Comparison of ENCODE assay signal across 16 mouse cellular contexts in genomic region chr7:19494751-19495474, GRCm38 (mm10). TPM values are rescaled to one million over a fixed set of nuclear protein-coding genes. Genes with fewer than 3 reads are reported as not detected.
DNase-seq lines count a peak whose midpoint lies in the region; ATAC-seq and TF ChIP-seq lines count a peak whose summit lies in the region.
"Had no signal": no experiment of that assay in that cellular context is flagged by ENCODE, and none has a peak within 500 bp of the region (broad histone marks: within the 10 kb centered on the region; RNA-seq: fewer than 3 reads in every experiment).

No protein-coding gene starts in this region.

- no peak for DNase-seq in gastrocnemius, adult 2 months
- no peak for DNase-seq in gastrocnemius, postnatal 36 days
- no peak for DNase-seq in limb, embryonic 10.5 days (ENCODE audit: low spot score)
- DNase-seq in MEL (ENCODE audit: low read depth, low spot score), result peak; percentile 45
- no peak for DNase-seq in left cerebral cortex, postnatal 10 days (ENCODE audit: extremely low spot score in 1 of 2, low spot score in 2 of 2)
- DNase-seq in forebrain, embryonic 10.5 days (ENCODE audit: extremely low spot score, low spot score), result no peak
- DNase-seq: cerebellum, adult 9-10 months; lung, adult 2 months had no signal

- no peak for TF ChIP-seq CTCF in gastrocnemius, adult 2 months (IDR thresholded peaks at IDR 0.05)
- no peak for TF ChIP-seq CTCF in MEL (IDR thresholded peaks at IDR 0.05 in 2 of 3, conservative IDR thresholded peaks at IDR 0.05 in 1 of 3; ENCODE audit: control insufficient read depth in 1 of 3, insufficient read depth in 1 of 3, low read depth in 2 of 3, low read length in 3 of 3, poor library complexity in 1 of 3, severe bottlenecking in 1 of 3)

- TF ChIP-seq RAD21 in MEL (IDR thresholded peaks at IDR 0.05; ENCODE audit: low read depth, low read length), result no peak

- peaks cover 31% of the 10 kb centered on the region for H3K27me3 ChIP-seq in limb, embryonic 13.5 days
- H3K27me3 ChIP-seq in limb, embryonic 10.5 days (ENCODE audit: low read depth, poor library complexity, severe bottlenecking), result peaks cover 34% of the 10 kb centered on the region
- no peaks in the 10 kb centered on the region for H3K27me3 ChIP-seq in MEL (ENCODE audit: control insufficient read depth in 1 of 2, insufficient read depth in 2 of 2, low read length in 2 of 2)
- peaks cover 24% of the 10 kb centered on the region for H3K27me3 ChIP-seq in limb, embryonic 15.5 days
- H3K27me3 ChIP-seq in forebrain, embryonic 10.5 days (ENCODE audit: poor library complexity, severe bottlenecking), result peaks cover 39% of the 10 kb centered on the region

- no peak for ATAC-seq in limb, embryonic 13.5 days (ENCODE audit: low FRiP score, low read depth)
- no peak for ATAC-seq in limb, embryonic 15.5 days (ENCODE audit: insufficient number of reproducible peaks, low FRiP score, low TSS enrichment, low read depth)
- ATAC-seq: intestine, embryonic 15.5 days had no signal

- intact Hi-C loops in gastrocnemius, adult 2 months (cut with DNase I), result no loop called here
- intact Hi-C loops in gastrocnemius, postnatal 36 days (cut with DNase I), result no loop called here
- intact Hi-C loops in left cerebral cortex, postnatal 10 days (cut with DNase I), result no loop called here

- peaks cover 16% of the 10 kb centered on the region for H3K4me1 ChIP-seq in limb, embryonic 13.5 days
- peaks cover 28% of the 10 kb centered on the region for H3K4me1 ChIP-seq in limb, embryonic 10.5 days
- peaks cover 0 to 13% of the 10 kb centered on the region in 2 experiments; a peak in 3 of 4 replicates for H3K4me1 ChIP-seq in MEL (ENCODE audit: control insufficient read depth in 1 of 2, insufficient read depth in 2 of 2, low read length in 2 of 2)
- peaks cover 23% of the 10 kb centered on the region for H3K4me1 ChIP-seq in limb, embryonic 15.5 days
- peaks cover 15% of the 10 kb centered on the region for H3K4me1 ChIP-seq in forebrain, embryonic 10.5 days

- no peak for TF ChIP-seq EP300 in MEL (IDR thresholded peaks at IDR 0.05; ENCODE audit: low read depth in 1 of 2, low read length in 2 of 2)

- H3K9me3 ChIP-seq in limb, embryonic 13.5 days, result no peaks in the 10 kb centered on the region
- no peaks in the 10 kb centered on the region for H3K9me3 ChIP-seq in limb, embryonic 10.5 days (replicated peaks)
- H3K9me3 ChIP-seq in MEL (replicated peaks; ENCODE audit: insufficient read depth, low read length), result no peaks in the 10 kb centered on the region
- H3K9me3 ChIP-seq in limb, embryonic 15.5 days, result no peaks in the 10 kb centered on the region
- no peaks in the 10 kb centered on the region for H3K9me3 ChIP-seq in forebrain, embryonic 10.5 days
- H3K9me3 ChIP-seq: hindbrain, embryonic 13.5 days; intestine, embryonic 15.5 days; midbrain, embryonic 12.5 days had no signal

- no peak overlapping the region for H3K4me3 ChIP-seq in gastrocnemius, adult 2 months
- H3K4me3 ChIP-seq in limb, embryonic 13.5 days, result no peak overlapping the region
- no peak overlapping the region for H3K4me3 ChIP-seq in limb, embryonic 10.5 days
- peak overlapping the region; percentile 50 for H3K4me3 ChIP-seq in MEL (ENCODE audit: control insufficient read depth in 1 of 2, insufficient read depth in 1 of 2, low read depth in 2 of 2, low read length in 2 of 2)
- no peak overlapping the region for H3K4me3 ChIP-seq in limb, embryonic 15.5 days
- no peak overlapping the region for H3K4me3 ChIP-seq in forebrain, embryonic 10.5 days
- H3K4me3 ChIP-seq: hindbrain, embryonic 13.5 days; intestine, embryonic 15.5 days; midbrain, embryonic 12.5 days had no signal

- H3K79me2 ChIP-seq in MEL (ENCODE audit: control insufficient read depth, insufficient read depth, low read length, poor library complexity), result no peaks in the 10 kb centered on the region

- H3K4me2 ChIP-seq in limb, embryonic 13.5 days (replicated peaks), result no peak overlapping the region
- H3K4me2 ChIP-seq in limb, embryonic 15.5 days, result no peak overlapping the region
- H3K4me2 ChIP-seq: heart, embryonic 11.5 days; hindbrain, embryonic 13.5 days; intestine, embryonic 15.5 days; midbrain, embryonic 12.5 days had no signal

- 81% methylated on average over 25 of the region's 25 CpGs for WGBS in limb, embryonic 13.5 days
- 89% methylated on average over 25 of the region's 25 CpGs for WGBS in limb, embryonic 10.5 days
- WGBS in limb, embryonic 15.5 days, result 83% methylated on average over 25 of the region's 25 CpGs
- 81% methylated on average over 25 of the region's 25 CpGs for WGBS in forebrain, embryonic 10.5 days

- no peaks in the 10 kb centered on the region for H3K36me3 ChIP-seq in limb, embryonic 13.5 days
- H3K36me3 ChIP-seq in limb, embryonic 10.5 days, result no peaks in the 10 kb centered on the region
- no peaks in the 10 kb centered on the region for H3K36me3 ChIP-seq in MEL (ENCODE audit: control insufficient read depth in 1 of 2, insufficient read depth in 2 of 2, low read length in 2 of 2)
- H3K36me3 ChIP-seq in limb, embryonic 15.5 days, result no peaks in the 10 kb centered on the region
- no peaks in the 10 kb centered on the region for H3K36me3 ChIP-seq in forebrain, embryonic 10.5 days (replicated peaks)
- H3K36me3 ChIP-seq: hindbrain, embryonic 13.5 days; intestine, embryonic 15.5 days; midbrain, embryonic 12.5 days had no signal

- TF ChIP-seq POLR2A in MEL (IDR thresholded peaks at IDR 0.05; ENCODE audit: control insufficient read depth in 1 of 2, insufficient read depth in 1 of 2, low read depth in 1 of 2, low read length in 2 of 2, poor library complexity in 1 of 2), result no peak

- peak overlapping the region; percentile 46; the same call in 1 of the 2 replicates for H3K27ac ChIP-seq in gastrocnemius, adult 2 months
- H3K27ac ChIP-seq in limb, embryonic 13.5 days, result no peak overlapping the region
- no peak overlapping the region for H3K27ac ChIP-seq in limb, embryonic 10.5 days
- no peak overlapping the region for H3K27ac ChIP-seq in MEL (ENCODE audit: control insufficient read depth, low read depth, low read length)
- H3K27ac ChIP-seq in limb, embryonic 15.5 days, result 0 out of 2 replicates have a peak overlapping the region, but pooled peaks have one; percentile 11
- H3K27ac ChIP-seq in forebrain, embryonic 10.5 days, result no peak overlapping the region
- H3K27ac ChIP-seq: hindbrain, embryonic 13.5 days; intestine, embryonic 15.5 days; midbrain, embryonic 12.5 days had no signal

- H3K9ac ChIP-seq in limb, embryonic 13.5 days, result 0 out of 2 replicates have a peak overlapping the region, but pooled peaks have one; percentile 25
- peak overlapping the region; percentile 50 for H3K9ac ChIP-seq in MEL (ENCODE audit: control insufficient read depth, low read depth, low read length, poor library complexity, severe bottlenecking)
- H3K9ac ChIP-seq in limb, embryonic 15.5 days, result no peak overlapping the region
- H3K9ac ChIP-seq: hindbrain, embryonic 13.5 days; intestine, embryonic 15.5 days; midbrain, embryonic 12.5 days had no signal

RNA-seq across cellular contexts. Expression of gene Bloc1s3, which starts 13.3 kb away (rescaled TPM):
- total RNA-seq in gastrocnemius, adult 2 months (2021), result 1 to 10 TPM; 1.7 to 2.1 TPM
- total RNA-seq in gastrocnemius, postnatal 36 days (2021), result 1 to 10 TPM; 1.5 to 1.7 TPM
- polyA plus RNA-seq in limb, embryonic 13.5 days (2015; fragmentation: Nextera tagmentation; extraction: Ambion mirVana), result 2.5 TPM in 2 replicates
- polyA plus RNA-seq in limb, embryonic 10.5 days (2016; fragmentation: Nextera tagmentation; extraction: Ambion mirVana), result 2.3 and 2.4 TPM in 2 replicates
- total RNA-seq in MEL (2012; rRNA removed), result 5.5 and 6.1 TPM in 2 replicates
- 1 to 10 TPM in 1 of 2 experiments, not detected in 1; 7.5 TPM for polyA plus RNA-seq in MEL (2012; ENCODE audit: insufficient read depth in 1 of 2, insufficient read length in 2 of 2, low read depth in 1 of 2, low replicate concordance in 2 of 2, missing spikeins in 1 of 2)
- polyA plus RNA-seq in limb, embryonic 15.5 days (2015; fragmentation: Nextera tagmentation; extraction: Ambion mirVana), result 1.8 and 2.0 TPM in 2 replicates
- 1 to 10 TPM; 7.6 to 7.8 TPM for total RNA-seq in left cerebral cortex, postnatal 10 days (2021)
- 2.1 and 2.3 TPM in 2 replicates for polyA plus RNA-seq in forebrain, embryonic 10.5 days (2016; fragmentation: Nextera tagmentation; extraction: Ambion mirVana)

RNA-seq across cellular contexts. Expression of gene Trappc6a, which starts 13.3 kb away (rescaled TPM):
- 1 to 10 TPM; 6.2 to 9.9 TPM for total RNA-seq in gastrocnemius, adult 2 months (2021)
- 1 to 10 TPM; 6.4 to 8.8 TPM for total RNA-seq in gastrocnemius, postnatal 36 days (2021)
- polyA plus RNA-seq in limb, embryonic 13.5 days (2015; fragmentation: Nextera tagmentation; extraction: Ambion mirVana), result 67.5 and 67.8 TPM in 2 replicates
- polyA plus RNA-seq in limb, embryonic 10.5 days (2016; fragmentation: Nextera tagmentation; extraction: Ambion mirVana), result 74.0 and 90.5 TPM in 2 replicates
- total RNA-seq in MEL (2012; rRNA removed), result 65.6 and 88.2 TPM in 2 replicates
- polyA plus RNA-seq in MEL (2012; ENCODE audit: insufficient read depth in 1 of 2, insufficient read length in 2 of 2, low read depth in 1 of 2, low replicate concordance in 2 of 2, missing spikeins in 1 of 2), result 10 to 100 TPM in 1 of 2 experiments, not detected in 1; 82.8 TPM
- 94.7 and 97.9 TPM in 2 replicates for polyA plus RNA-seq in limb, embryonic 15.5 days (2015; fragmentation: Nextera tagmentation; extraction: Ambion mirVana)
- 10 to 100 TPM; 18.4 to 24.1 TPM for total RNA-seq in left cerebral cortex, postnatal 10 days (2021)
- polyA plus RNA-seq in forebrain, embryonic 10.5 days (2016; fragmentation: Nextera tagmentation; extraction: Ambion mirVana), result 53.8 and 60.9 TPM in 2 replicates

RNA-seq across cellular contexts. Expression of gene Nkpd1, which starts 22.7 kb away (rescaled TPM):
- not detected for total RNA-seq in gastrocnemius, adult 2 months (2021)
- total RNA-seq in gastrocnemius, postnatal 36 days (2021), result not detected
- polyA plus RNA-seq in limb, embryonic 13.5 days (2015; fragmentation: Nextera tagmentation; extraction: Ambion mirVana), result 0.10 and 0.11 TPM in 2 replicates
- polyA plus RNA-seq in limb, embryonic 10.5 days (2016; fragmentation: Nextera tagmentation; extraction: Ambion mirVana), result 0.10 and 0.11 TPM in 2 replicates
- 0.07 and 0.35 TPM in 2 replicates for total RNA-seq in MEL (2012; rRNA removed)
- polyA plus RNA-seq in MEL (2012; ENCODE audit: insufficient read depth in 1 of 2, insufficient read length in 2 of 2, low read depth in 1 of 2, low replicate concordance in 2 of 2, missing spikeins in 1 of 2), result under 1 TPM in 1 of 2 experiments, not detected in 1; 0.33 TPM
- 1.7 and 2.5 TPM in 2 replicates for polyA plus RNA-seq in limb, embryonic 15.5 days (2015; fragmentation: Nextera tagmentation; extraction: Ambion mirVana)
- under 1 TPM; 0.49 to 0.94 TPM for total RNA-seq in left cerebral cortex, postnatal 10 days (2021)
- polyA plus RNA-seq in forebrain, embryonic 10.5 days (2016; fragmentation: Nextera tagmentation; extraction: Ambion mirVana), result 0.06 and 0.12 TPM in 2 replicates
- total RNA-seq: gastrocnemius, postnatal 10 days; heart, postnatal 14 days had no signal
- polyA plus RNA-seq: heart, embryonic 11.5 days had no signal

RNA-seq across cellular contexts. Expression of gene Exoc3l2, which starts 31.8 kb away (rescaled TPM):
- total RNA-seq in gastrocnemius, adult 2 months (2021), result under 1 TPM; 0.41 to 0.73 TPM
- total RNA-seq in gastrocnemius, postnatal 36 days (2021), result under 1 TPM; 0.51 to 0.72 TPM
- 1.1 and 1.3 TPM in 2 replicates for polyA plus RNA-seq in limb, embryonic 13.5 days (2015; fragmentation: Nextera tagmentation; extraction: Ambion mirVana)
- 1.2 and 1.7 TPM in 2 replicates for polyA plus RNA-seq in limb, embryonic 10.5 days (2016; fragmentation: Nextera tagmentation; extraction: Ambion mirVana)
- total RNA-seq in MEL (2012; rRNA removed), result 0.08 TPM in 1 of 2 replicates, not detected in the other
- under 1 TPM in 1 of 2 experiments, not detected in 1; 0.08 TPM for polyA plus RNA-seq in MEL (2012; ENCODE audit: insufficient read depth in 1 of 2, insufficient read length in 2 of 2, low read depth in 1 of 2, low replicate concordance in 2 of 2, missing spikeins in 1 of 2)
- polyA plus RNA-seq in limb, embryonic 15.5 days (2015; fragmentation: Nextera tagmentation; extraction: Ambion mirVana), result 1.4 and 1.6 TPM in 2 replicates
- 1 to 10 TPM in 1 of 2 experiments, under 1 TPM in 1; 0.69 to 1.4 TPM for total RNA-seq in left cerebral cortex, postnatal 10 days (2021)
- 0.82 and 0.99 TPM in 2 replicates for polyA plus RNA-seq in forebrain, embryonic 10.5 days (2016; fragmentation: Nextera tagmentation; extraction: Ambion mirVana)

RNA-seq across cellular contexts. Expression of gene Mark4, which starts 36.3 kb away (rescaled TPM):
- 10 to 100 TPM; 17.1 to 17.9 TPM for total RNA-seq in gastrocnemius, adult 2 months (2021)
- 10 to 100 TPM; 14.9 to 15.5 TPM for total RNA-seq in gastrocnemius, postnatal 36 days (2021)
- 9.8 and 10.3 TPM in 2 replicates for polyA plus RNA-seq in limb, embryonic 13.5 days (2015; fragmentation: Nextera tagmentation; extraction: Ambion mirVana)
- 7.6 and 8.0 TPM in 2 replicates for polyA plus RNA-seq in limb, embryonic 10.5 days (2016; fragmentation: Nextera tagmentation; extraction: Ambion mirVana)
- total RNA-seq in MEL (2012; rRNA removed), result 4.7 TPM in 2 replicates
- 10 to 100 TPM in 1 of 2 experiments, not detected in 1; 18.5 TPM for polyA plus RNA-seq in MEL (2012; ENCODE audit: insufficient read depth in 1 of 2, insufficient read length in 2 of 2, low read depth in 1 of 2, low replicate concordance in 2 of 2, missing spikeins in 1 of 2)
- 8.2 and 9.3 TPM in 2 replicates for polyA plus RNA-seq in limb, embryonic 15.5 days (2015; fragmentation: Nextera tagmentation; extraction: Ambion mirVana)
- total RNA-seq in left cerebral cortex, postnatal 10 days (2021), result 100 to 1,000 TPM; 110 to 115 TPM
- polyA plus RNA-seq in forebrain, embryonic 10.5 days (2016; fragmentation: Nextera tagmentation; extraction: Ambion mirVana), result 5.7 and 6.5 TPM in 2 replicates

Comparison
In these comparisons a context has a peak if more than half of its experiments do, and no peak if none do; other contexts are left out.
1. H3K27ac ChIP-seq: peak in gastrocnemius, adult 2 months (single experiment) and limb, embryonic 15.5 days (single experiment); none in limb, embryonic 13.5 days (single experiment), limb, embryonic 10.5 days (single experiment), MEL (single experiment) and forebrain, embryonic 10.5 days (single experiment).
2. H3K4me3 ChIP-seq: peak in MEL (2 of 2); none in gastrocnemius, adult 2 months (single experiment), limb, embryonic 13.5 days (single experiment), limb, embryonic 10.5 days (single experiment), limb, embryonic 15.5 days (single experiment) and forebrain, embryonic 10.5 days (single experiment).